Mouse (Mus musculus): Measurements from ENCODE around the gene Vamp8.

Gene Vamp8

GRCm38 (mm10) chr6:72389941-72390771, at the start of gene Vamp8:
TSS of gene Vamp8 (minus strand) at chr6:72390703.
- peak in 1 of 2 experiments; percentile 22 for DNase-seq (ENCODE audit: low spot score in 2 of 2)

GRCm38 (mm10) chr6:72439355-72440185, 49.1 kb upstream of the Vamp8 start, which contains the start of gene Mat2a:
TSS of gene Mat2a (minus strand) at chr6:72439558.
- peak; percentile 92 to 95 for DNase-seq (ENCODE audit: low spot score in 2 of 2)

DNA sequence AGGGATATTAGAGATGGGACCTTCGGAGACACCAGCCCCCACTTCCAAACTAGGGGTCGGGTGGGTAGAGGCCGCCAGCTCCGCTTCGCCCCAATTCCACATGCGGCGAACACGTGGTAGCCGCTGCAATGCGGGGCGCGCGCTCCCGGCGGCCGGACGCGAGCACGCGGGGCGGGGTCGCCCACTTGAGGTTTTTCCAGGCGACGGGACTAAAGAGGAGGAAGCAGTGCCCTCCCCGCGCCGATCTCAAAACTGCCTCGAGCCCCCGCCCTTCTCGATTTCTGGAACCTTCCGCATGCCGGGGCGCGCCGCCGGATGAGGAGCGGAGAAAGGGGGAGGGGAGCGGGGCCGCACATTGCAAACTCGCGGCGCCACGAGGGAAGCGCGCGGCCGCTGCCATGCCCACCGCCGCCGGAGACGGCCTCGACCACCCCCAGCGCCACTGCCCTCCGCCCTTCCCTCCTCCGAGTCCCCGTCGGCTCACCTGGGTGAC, 48.4 kb upstream of the Vamp8 start:
- DNase-seq (ENCODE audit: low spot score in 2 of 2): peak; percentile 78 to 85

- no peak for DNase-seq (ENCODE audit: low spot score in 2 of 2)
These were observed 47.7 kb upstream of the Vamp8 start for GRCm38 (mm10) chr6:72438226-72438625.

DNA sequence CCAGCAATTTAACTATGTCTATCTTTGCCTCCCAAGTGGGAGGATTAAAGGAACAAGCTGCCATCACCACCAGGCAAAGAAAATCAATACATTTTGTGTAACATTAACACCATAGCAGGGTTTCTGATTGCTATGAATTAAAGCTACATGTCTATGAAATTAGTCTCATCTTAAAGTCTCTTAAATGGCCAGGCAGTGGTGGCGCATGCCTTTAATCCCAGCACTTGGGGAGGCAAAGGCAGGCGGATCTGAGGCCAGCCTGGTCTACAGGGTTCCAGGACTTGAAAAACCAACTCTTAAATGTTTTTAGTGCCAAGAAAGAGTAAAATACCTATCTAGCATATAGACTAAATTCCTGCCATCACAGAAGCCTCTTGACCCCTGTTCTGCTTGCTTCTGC, 41.6 kb upstream of the Vamp8 start:
- no peak for DNase-seq (ENCODE audit: low spot score in 2 of 2)

DNA sequence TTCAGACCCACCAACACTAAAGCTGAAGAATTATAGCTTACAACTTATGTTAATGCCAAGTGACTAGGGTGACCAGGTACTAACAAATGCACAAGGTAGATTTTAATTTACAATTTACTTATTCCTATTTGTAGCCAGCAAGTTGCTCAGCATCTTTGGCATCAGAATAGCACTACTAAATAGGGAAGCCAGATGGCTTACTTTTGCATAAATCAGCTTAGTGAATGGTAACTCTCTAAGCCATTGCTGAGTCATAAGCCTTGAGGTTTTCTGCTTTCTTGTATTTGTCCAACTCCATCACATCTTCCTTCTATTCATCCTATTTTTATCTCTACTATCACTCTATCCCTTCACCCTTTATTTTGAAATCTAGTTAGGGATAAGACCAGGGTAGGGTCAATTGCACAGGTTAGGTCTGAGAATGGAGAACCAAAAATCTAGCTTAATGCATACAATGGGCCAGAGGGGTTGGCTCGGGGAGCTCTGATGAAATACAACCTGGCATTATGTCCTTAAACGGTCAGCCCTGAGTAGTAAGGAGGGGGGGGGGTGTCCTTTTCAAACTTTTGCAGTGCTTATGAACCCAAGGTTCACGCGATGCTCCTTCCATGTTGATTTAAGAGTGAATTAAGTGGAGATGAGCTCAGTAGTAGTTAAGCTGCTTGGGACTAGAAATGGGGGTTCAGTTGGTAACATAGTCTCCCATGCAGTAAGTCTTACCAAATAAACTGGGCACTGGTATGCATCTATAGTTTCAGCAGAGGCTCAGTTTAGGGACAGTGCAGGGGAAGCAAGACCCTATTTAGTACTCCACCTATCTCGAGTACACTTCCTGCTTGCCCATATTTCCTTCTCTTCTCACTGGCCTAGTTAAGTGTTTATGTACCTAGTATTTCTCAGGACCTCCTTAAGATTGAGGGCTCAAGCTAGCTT, 40.8 kb upstream of the Vamp8 start:
- DNase-seq (ENCODE audit: low spot score in 2 of 2): no peak

GRCm38 (mm10) chr6:72429061-72429842, 38.7 kb upstream of the Vamp8 start:
- no peak for DNase-seq (ENCODE audit: low spot score in 2 of 2)

GRCm38 (mm10) chr6:72428036-72428435, 37.5 kb upstream of the Vamp8 start:
- peak; percentile 71 to 74 for DNase-seq (ENCODE audit: low spot score in 2 of 2)

DNA sequence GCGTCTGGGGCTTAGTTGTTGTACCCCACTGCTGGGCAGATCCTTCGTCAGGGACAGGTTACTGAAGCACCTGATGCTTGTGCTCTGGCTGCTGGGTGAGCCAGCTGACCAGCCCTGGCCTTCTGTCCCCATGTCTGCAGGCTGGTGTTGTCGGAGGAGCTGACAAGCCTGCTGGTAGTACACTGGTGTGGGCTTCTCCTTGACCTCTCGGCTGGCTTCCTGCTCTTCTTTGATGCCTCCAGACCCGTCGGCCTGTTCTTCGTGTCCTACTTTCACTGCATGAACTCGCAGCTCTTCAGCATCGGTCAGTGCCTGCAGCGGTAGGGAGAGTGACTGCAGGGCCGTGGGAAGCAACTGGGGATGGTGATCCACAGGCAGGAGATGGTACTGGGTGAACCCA, 35.1 kb upstream of the Vamp8 start:
- no peak for DNase-seq (ENCODE audit: low spot score in 2 of 2)

GRCm38 (mm10) chr6:72420901-72421300, 30.4 kb upstream of the Vamp8 start:
- DNase-seq (ENCODE audit: low spot score in 2 of 2): no peak

GRCm38 (mm10) chr6:72419806-72420205, 29.3 kb upstream of the Vamp8 start:
- no peak for DNase-seq (ENCODE audit: low spot score in 2 of 2)

DNA sequence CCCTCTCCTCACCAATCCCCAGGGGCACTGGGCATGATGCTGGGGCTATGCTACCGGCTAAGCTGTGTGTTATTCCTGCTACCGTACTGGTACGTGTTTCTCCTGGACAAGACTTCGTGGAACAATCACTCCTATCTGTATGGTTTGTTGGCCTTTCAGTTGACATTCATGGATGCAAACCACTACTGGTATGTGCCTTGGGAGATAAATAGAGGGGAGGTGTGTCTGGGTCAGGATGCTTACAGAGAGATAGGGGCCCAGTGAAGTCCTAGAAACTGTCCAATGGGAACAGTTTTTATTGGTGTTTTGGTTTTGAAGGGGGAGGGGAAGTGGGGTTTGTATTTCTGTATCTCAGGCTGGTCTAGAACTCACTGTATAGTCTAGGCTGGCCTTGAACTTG, 27.8 kb upstream of the Vamp8 start:
- DNase-seq (ENCODE audit: low spot score in 2 of 2): no peak

DNA sequence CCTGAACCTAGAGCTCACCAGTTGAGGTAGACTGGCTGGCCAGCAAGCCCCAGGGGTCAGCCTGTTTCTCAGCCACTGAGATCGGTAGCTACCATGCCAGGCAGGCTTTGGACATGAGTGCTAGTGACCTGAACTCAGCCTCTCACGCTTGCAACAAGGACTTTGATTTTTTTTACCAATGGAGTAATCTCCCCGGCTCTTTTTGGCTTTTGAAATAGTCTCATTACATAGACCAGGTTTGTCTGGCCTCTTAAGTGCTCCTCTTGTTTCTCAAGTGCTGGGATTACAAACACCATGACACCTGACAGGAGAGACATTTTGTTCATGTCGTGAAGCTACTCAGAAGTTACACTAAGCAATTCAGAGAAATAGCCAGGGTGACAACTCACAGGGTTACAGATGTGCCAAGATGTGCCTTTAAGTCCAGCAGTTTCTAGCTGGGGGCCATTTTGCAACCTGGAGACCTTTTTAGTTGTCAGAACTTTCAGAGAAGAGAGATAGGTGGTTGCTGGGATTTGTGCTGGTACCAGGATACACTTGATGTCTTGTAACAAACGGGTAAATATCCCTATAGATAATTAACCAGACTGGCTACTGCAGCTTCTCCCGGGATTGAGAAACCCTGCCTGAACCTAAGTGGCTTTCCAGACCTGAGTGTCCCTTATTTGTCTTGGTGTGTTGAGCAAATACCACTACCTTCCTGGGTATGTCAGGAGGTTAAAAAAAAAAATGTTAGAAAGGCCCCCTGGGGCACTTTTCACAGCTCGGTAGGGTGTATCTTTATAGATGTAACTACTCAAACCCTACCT, 25.7 kb upstream of the Vamp8 start:
- no peak for DNase-seq (ENCODE audit: low spot score in 2 of 2)

DNA sequence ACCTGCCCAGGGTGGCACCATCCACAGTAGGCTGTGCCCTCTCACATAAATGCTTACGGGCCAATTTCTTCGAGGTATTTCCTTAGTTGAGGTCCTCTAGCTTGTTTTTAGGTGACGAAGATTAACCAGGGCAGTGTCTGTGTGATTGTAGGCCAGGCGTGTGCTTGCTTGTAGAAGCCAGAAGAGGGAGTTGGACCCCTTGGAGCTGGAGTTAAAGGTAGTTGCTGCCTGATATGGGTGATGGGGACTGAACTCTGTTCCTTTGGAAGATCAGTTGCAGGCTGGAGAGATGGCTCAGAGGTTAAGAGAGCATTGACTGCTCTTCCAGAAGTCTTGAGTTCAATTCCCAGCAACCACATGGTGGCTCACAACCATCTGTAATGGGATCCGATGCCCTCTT, 24.7 kb upstream of the Vamp8 start:
- DNase-seq (ENCODE audit: low spot score in 2 of 2): no peak

DNA sequence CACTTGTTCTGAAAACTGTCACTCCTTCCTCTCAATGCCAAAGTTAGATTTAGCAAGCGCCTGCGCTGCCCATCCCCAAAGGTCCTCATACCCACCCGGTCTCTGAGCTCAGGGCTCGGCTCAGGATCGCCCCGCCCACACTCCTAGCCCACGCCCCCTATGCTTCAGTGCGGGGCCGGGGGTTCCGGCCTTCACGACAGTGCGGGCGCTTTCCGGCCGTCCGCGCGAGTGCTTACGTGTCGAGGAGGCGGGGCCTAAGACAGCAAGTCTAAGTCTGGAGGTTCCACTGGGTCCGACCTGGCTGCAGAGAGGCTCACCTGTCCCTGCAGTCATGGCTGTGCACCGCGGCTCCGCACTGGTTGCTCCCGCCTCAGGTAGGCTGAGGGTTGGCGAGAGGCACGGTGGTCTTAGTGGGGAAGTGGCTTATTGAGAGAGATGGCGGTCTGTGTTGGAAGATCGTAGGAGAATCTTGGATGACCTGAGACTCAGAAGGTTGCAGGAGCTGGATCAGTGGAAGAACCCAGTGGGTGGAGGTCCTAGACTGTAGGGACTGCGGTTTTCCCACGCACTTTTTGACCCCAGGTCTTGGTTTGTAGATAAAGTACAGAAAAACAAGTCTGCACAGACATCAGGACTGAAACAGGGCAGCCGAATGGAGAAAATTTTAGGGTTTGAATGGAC, 23.7 kb upstream of the Vamp8 start, which contains the start of gene Ggcx:
Ggcx (plus strand) TSS at position 233 of the 681 bp plus-strand sequence.
- DNase-seq (ENCODE audit: low spot score in 2 of 2): peak; percentile 85 to 88

- DNase-seq (ENCODE audit: low spot score in 2 of 2): no peak
These were observed 20.0 kb upstream of the Vamp8 start for GRCm38 (mm10) chr6:72410518-72410917.

GRCm38 (mm10) chr6:72410003-72410402, 19.5 kb upstream of the Vamp8 start:
- no peak for DNase-seq (ENCODE audit: low spot score in 2 of 2)

DNA sequence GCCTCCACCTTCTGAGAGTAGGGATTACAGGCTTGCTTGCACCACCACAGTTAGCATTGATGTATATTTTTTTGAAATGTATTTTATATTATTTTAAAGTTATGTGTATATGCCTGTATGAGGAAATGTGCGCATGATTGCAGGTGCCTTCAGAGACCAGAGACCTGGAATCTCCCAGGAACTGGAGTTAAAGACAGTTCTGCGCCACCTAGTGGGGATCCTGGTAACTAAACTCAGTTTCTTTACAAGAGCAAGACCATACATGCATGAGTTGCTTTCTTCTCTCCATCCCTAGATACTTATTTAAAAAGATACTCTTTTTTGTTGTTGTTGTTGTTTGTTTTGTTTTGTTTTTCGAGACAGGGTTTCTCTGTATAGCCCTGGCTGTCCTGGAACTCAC, 19.1 kb upstream of the Vamp8 start:
- DNase-seq (ENCODE audit: low spot score in 2 of 2): peak in 1 of 2 experiments; percentile 53

- DNase-seq (ENCODE audit: low spot score in 2 of 2): peak; percentile 70 to 76
These were observed 16.6 kb upstream of the Vamp8 start for GRCm38 (mm10) chr6:72407119-72407518.

All from frontal cortex, postnatal 25 days (tissue).